Mouse (Mus musculus) thymus, postnatal 36 days (tissue): ENCODE measurements around the gene Hnf1b.

Experiments
- DNase-seq, 2 experiments: peaks; one replicate each; pipeline ENCODE4 v3.0.0; 2022; ENCODE audit warnings: mixed read lengths in 2 of 2

The Hnf1b gene

DNA sequence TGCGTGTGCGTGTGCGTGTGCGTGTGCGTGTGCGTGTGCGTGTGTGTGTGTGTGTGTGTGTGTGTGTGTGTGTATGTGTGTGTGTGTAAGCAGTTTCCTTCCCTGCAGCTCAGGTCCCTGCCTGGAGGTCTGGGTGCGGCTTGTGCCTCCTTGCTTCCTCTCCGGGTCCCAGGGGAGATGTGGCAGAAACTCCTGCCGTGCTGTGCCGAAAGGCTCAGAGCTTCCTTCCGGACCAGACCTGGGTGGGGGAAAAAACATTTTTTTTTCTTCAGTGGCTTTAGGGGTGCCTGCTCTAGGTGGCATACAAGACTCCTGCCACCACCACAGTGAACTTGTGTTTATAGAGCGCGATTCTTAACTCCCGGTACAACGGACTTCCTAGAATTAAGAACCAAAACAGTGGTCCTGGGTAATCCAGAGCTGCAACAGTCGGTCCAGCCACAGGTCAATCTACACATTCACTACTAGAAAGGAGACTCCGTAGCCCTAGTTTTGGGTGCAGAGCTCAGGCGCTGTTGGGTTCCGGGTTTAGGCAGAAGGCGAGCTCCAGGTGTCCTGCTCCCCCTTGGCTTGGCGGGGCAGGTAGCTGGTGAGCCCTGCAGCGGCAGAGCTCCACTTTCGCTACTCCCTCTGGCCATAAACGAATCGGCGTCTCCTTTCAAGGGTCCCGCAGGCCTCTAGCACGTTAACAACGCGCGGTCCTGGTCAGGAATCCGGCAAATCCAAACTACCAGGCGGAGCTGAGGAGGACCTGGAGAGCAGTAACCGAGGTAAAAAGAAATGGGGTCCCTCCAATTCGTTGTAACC lies at the start of gene Hnf1b:
Gene Hnf1b (plus strand): TSS at position 535 of the 807 bp plus-strand sequence.
- no peak for DNase-seq

DNA sequence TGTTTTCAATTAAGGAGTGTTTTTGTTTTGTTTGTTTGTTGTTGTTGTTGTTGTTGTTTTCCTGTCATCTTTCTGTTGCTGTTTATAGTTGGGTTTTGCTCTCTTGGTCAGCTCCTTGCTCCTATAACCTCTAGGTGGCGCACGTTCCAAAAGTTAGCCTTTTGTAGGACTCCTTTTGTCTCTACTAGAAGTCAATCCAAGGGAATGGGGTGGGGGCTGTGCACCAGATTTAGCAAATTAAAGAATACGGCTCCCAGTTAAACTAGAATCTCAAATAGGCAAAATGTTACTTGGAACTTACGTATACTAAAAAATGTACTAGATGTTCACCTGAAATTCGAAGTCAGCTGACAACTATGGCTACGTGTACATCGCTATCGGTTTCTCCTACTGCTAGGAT lies 47.7 kb upstream of the Hnf1b start:
- peak in 1 of 2 experiments; percentile 6 for DNase-seq

DNA sequence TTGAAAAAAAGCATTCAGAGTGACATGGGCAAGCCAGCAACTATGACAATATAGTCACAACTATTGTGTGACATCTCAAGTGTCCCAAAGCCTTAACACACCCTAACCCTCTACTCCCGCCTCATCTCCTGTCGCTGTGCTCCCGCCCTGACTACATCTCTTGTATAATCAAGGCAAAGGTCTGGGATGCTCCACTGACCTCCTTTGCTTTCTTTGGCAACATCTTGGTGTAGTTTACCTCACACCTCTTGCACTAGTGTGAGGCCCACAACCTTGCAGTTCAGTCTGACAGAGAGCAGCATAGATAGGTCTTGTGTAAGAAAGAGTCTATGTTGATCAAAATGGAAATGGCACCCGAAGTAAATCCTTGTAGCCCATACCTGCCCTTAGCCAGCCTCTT lies 47.3 kb upstream of the Hnf1b start:
- no peak for DNase-seq

DNA sequence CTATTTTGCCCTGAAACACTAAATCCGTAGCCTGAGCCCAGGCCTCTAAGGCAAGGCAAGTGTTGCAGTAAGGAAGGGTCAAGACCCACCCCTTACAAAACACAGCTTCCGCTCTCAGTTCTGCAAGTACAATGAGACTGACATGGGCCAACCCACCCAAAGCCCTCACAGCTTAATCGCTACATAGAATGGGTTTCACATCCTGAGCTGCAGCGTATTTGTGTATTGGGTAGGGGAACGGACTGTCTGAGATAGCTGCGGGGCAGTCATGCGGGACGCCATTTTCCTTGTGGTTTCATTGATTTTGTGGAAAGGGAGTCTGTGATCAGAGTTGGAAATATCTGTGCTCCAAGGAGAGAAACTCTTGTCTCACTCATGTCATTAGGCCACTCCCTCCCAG lies 39.4 kb upstream of the Hnf1b start:
- no peak for DNase-seq

DNA sequence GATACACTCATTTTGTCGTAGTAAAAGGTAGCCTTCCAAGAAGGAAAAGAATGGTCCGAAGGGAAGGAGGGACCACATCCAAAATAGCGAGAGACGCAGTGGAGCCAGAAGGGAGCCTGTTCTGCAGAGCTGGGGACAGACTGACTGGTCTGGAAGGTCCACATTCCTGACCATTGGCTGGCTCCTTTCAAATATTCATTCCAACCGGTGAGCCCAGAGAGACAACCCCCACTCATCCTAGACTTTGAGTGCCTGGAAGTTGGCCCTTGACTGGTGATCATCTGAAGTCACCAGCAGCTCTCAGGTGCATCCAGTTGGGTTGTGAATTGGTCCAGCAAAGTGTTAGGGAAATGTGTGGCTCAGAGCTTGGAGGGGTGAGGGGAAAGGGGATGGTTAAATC lies 34.7 kb upstream of the Hnf1b start:
- DNase-seq = no peak

DNA sequence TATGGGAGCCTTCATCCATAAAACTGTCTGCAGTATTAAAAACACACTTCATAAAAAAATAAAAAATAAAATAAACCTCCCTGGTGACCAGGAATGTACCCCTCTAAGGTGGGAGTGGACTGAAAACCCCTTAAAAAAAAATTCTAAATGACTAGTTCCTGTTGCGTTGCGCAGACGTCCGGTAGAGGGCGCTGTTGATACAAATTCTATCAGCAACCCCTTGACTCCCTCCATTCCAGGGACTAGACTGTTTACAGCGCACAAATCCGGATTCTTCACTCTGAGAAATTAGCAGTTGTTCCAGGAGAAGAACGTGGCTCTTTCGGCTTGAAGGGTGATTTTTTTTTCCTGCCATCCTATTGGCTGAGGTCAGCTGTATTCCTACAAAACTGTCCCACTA lies 34.2 kb upstream of the Hnf1b start:
- peak; percentile 21 to 25 for DNase-seq

DNA sequence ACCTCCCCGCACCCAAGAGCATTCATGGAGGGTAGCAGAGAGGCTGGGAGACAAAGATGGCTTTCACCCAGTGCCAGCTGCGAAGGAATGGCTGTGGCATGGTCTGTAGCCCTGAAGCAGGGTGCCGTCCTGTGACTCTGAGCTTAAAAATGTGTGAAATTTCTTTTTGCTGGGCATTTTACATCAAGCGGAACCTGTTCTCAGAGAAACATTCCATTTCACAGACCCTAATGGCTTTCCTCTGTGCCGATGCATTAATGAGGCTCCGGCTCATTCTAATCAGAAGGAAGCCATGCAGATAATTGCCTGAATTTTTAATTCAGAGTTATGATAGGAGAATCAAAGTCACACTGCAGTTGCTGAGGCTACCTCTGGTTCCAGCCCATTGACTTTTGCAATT lies 32.8 kb upstream of the Hnf1b start:
- no peak for DNase-seq

DNA sequence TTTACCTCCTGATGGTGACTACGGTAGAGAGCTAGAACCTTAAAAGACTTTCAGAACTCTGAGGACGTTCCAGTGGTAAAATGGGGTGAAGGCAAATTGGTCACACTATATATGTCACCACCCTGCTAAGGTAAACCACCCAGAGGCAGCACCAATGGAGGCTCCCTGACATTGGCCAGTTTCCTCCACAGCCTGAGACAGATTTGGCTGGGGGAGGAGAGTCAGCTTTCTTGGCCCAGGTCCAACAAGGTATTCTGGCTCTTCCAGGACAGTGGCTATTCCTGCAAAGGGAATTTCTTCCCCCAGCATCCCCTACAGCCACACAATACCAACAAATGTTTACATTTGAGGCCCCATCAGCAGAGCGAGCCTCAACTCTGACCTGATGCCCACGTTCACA lies 31.9 kb upstream of the Hnf1b start:
- DNase-seq = no peak

DNA sequence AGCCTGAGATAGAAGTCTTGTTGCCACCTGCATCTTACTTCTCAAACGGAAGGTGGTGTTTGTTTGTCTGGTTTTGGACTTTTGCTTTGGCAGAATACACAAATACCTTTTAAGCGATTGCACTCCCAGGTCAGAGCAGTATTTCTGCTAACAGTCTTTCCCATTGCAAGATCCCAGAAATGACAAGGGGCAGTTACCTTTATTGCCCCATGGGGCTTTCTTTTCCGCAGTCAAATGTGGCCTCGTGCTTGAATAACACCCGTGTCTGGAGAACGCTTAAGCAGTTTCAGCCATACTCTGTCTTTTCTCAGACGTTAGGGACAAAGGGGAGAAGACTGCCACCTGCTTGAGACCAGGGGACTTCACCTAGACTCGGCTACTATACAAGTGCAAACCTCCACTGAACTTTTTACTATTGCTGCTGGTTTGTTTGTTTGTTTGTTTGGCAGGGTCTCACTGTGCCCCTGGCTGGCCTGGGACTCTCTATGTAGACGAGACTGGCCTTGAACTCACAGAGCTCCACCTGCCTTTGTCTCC lies 31.2 kb upstream of the Hnf1b start:
- no peak for DNase-seq

DNA sequence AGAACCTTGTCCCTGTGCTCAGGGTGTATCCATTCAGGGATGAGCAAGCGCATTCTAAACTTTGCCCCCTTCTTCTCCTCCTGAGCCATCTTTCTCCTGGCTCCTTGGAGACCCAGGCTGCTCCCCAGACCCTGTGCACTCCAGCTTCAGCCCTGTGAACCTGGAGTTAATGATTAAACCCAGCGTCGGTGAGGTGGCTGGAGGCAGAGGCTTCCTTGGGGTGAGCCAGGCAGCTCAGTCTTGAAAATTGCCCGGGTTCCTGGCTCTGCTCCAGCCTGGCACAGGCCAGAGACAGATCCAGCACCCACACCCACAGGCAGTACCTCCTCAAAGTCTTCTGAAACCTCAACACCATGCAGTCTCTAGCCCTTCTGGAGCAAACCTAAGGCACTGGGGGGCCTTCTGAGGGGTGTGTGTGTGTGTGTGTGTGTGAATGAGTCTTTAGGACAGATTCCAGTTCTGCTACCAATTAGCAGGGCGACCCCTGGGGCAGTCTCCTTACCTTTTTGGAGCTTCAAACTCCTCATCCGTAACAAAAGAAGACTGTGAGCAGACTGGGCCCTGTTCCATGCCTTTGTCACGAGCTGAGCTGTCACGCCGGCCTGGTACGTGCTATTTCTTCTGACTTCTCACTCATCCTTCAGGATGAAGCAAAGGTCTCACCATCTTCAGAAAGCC lies 29.9 kb upstream of the Hnf1b start:
- DNase-seq = no peak

DNA sequence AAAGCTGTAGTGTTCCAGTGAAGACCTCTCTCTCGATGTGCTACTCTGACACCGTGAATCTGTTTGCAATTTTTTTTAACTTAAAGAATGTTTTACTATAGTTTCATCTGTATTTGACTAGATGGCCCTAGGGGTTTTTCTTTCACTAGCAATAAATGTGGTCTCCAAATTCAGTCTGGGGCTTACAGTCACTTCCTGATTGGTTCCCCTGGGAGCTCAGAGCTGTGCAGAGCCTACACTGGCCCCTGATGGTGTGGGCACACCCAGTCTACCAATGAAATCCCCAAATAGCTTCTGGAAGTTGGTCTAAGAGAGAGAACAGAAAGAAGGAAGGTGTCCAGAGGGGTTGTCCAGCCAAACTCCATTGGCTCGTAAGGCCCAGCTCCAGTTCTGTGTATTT lies 23.7 kb upstream of the Hnf1b start:
- DNase-seq = no peak

DNA sequence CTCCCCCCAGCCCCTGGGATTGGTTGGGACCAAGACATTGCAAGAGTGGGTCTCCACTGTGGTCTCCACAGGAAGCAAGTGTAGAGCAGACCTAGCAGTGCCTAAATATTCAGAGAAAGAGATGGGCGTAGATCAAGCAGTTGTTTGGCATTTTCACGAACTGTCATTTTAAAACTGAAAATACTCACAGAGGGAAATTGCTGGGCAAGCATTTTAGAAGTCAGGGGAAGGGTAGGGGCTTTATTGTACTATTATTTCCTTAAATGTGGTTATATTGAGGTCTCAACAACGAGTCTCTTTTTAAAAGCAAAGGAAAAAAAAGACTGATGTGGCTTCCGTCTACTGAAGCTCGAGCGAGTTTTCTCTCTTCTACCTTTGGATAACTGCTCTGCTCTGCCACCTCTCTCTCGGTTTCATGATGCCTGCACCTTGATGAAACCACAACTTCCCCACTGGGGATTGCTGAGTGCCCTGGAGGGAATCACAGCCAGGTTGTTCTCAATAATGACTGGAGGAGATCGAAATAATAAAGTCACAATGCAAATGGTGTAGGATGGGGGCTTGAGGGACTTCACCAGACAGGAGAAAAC lies 21.2 kb upstream of the Hnf1b start:
- DNase-seq = no peak

DNA sequence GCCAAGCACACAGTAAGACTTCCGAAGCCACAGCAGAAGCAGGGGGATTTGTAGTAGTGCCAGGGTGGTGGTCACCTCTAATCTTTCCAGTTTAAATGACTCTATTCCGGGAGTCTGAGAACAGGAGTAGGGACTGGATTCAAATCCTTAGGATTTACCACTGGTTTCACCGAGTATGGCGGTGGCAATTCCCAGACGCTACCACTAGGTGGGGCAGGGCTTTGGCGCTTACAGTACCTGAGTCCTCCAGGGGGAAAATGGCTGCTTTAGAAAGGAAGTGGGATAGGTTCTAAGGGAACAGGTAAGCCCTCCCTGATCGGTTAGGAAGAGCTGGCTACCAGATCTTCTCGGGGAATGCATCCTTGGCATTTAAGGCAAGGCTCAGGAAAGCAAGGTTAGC lies 17.5 kb upstream of the Hnf1b start:
- peak in 1 of 2 experiments; percentile 30 for DNase-seq

DNA sequence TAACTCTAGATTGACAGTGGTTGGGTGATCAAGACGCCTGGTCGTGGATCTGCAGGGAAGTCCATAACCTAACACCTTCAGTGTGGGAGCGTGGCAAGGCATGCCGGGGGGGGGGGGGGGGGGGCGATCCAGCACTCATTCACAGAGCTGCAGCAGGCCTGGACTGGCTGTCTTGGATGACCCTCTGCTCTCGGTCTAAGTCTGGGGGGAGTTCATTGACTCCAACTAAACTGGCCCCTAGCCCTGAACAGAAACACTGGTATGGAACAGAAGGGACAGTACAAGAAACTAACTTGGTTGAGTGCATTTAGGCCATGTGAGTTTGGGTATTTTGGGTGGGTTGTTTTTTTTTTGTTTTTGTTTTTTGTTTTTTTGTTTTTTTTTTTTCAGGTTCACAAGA lies 16.3 kb upstream of the Hnf1b start:
- DNase-seq = no peak

DNA sequence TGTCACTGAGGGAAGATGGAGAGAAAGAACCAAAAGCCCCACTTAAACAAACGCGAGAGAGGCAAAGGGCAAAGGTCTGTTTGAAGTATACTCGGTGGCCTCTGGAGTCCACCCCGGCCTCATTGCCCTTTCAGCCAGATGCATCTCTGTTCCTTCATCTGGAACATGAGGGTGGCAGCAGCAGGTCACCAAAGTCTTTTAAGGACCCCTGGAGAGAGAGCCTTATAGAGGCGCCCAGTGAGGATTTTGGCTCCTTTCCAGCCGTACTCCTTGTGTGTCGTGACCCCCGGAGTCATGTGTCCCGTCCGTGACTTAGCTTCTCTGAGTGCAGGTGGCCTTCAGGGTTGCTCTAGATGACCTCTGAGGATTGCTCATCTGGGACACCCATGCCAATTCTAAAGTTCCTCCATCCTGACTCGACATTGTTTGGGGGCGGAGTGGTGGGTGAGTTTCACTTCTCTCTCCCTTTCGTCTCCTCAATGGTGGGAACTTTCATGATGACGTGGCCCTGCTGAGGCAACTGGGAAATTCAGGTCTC lies 15.8 kb upstream of the Hnf1b start:
- DNase-seq = no peak

DNA sequence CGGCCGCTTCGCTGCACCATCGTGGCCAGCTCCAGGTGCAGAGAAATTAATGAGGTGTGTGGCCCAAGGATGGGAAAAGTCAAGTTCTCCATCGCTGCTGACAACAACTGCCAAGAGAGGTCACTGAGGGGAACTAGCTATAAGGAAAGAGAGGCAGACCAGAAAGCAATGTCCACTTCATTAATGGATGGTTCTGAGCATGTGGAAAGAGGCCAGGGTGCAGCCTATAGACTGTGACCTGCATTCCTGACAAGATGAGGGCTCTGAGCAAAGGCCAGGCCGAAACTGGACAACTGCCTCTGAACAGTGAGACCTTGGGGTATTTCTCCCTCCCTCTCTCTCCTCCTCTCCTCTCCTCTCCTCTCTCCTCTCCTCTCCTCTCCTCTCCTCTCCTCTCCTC lies 10.4 kb upstream of the Hnf1b start:
- DNase-seq = no peak

DNA sequence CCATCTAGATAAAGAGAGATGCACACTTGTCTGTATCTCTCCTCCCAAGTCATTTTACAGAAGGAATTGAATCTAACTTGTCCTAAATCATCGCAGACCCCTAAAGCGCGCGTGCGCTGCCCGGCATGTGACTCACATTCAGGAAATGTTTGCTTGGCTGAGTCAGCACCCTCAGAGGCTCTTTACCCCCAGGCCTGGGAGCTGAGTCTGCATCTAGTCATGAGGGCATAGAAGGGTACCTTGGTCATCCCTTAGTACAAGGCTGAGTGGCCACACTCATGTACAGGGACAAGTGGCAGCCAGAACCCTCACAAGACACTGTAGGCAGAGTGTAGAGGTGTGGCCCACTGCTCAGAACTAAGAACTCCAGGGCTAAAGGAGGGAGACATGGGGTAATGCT lies 6.3 kb upstream of the Hnf1b start:
- no peak for DNase-seq

DNA sequence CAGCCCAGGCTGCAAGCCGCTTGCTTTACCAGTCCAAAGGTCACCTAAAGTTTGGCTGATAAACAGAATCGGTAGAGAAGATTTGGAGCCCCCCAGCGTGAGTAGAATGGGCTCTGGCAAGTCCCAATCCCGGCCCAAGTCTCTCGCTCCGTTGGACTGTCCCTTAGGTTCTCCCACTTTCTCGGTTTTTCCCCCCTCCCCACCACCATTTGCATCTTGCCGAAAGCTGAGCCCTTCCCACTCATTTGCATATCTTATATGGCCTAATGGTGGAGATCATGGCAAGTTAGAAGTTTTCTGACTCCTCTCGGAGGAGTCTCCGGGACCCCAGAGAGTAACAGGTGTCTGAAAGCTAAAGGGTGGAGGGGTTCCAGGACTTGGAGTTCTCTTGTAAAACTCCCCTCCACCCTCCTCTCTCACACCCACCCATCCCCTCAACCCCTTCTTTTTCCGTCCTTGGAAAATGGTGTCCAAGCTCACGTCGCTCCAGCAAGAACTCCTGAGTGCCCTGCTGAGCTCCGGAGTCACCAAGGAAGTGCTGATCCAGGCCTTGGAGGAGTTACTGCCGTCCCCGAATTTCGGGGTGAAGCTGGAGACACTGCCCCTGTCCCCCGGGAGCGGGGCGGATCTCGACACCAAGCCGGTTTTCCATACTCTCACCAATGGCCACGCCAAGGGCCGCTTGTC lies 866 bp downstream of the Hnf1b start:
- DNase-seq = no peak

DNA sequence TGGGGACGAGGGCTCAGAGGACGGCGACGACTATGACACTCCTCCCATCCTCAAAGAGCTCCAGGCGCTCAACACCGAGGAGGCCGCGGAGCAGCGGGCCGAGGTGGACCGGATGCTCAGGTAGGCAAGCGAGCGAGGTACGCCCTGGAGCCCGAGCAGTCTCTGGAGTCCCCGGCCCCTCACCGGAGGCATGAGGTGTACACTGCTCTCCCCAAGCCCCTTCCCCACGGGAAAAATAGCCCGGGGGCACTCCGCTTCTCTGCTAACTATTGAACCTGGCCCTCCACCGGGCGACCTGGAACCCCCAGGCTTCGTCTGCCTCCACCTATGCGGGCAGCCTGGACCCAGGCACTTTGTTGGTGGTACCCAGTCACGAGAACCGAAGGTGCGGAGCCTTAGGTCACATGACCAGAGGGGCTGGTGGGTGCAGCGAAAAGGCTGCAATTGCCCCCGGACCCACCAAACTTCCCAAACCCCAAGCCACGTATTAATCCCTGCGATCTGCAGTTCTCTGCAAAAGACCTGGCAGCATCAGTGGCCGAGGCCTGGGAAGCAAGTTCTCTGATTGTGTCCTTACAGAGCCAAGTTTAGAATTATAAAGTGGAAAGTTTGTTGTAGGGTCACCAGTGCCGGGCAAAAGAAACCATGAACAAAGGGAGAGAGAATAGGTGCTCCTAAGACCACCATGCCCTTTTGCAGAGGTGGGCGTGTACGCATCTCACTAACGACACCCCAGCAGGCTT lies 1.6 kb downstream of the Hnf1b start:
- no peak for DNase-seq

DNA sequence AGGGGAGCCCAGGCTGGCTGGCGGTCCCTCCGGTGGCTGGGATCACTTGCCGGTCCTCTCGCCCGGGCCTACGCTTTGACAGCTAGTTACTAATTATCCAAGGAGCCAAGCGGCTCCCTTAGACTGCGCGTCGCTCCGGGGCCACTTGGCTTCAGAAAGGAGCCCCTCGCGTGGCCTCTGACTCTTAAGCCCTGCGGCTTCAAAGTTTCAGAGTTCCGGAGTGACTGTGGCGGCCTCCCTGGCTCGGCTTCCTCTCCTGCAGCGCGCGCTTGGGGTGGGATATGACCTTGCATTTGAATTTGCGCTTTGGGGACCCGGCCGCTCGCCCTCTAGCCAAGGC lies 2.1 kb downstream of the Hnf1b start:
- DNase-seq = no peak

DNA sequence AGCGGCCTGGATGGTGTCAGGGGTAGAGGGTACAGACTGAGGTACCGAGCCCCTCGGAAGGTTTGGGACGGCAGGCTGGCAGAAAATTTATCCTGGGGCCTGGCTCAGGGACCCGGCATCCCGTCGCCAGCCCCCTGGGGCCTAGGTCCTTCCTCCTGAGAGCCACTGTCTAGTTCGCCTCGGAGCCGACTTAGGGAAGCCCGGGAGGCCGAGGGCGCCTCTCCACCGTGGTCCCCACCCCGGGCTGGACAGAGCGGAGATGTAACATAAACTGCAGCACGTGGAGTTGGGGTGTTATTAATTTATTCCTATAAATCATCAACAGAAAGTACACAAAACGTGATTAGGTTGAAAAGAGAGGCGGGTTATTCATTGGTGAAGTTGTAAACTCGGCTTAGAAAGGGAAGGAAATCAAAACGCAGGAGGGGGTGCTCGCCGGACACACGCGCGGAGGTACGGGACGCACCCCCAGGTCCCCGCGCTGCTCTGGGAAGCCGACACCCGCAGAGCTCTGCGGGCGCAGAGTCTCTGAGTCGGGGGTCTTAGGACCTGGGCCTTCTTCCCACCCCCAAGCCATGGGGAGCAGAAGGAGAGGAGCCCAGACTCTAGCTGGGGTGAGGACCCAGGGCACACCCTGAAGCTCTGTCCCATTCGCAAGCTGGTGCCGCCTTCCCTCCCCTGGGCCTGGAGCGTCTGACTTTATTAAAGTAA lies 2.8 kb downstream of the Hnf1b start:
- DNase-seq = no peak
